Mouse (Mus musculus) left cerebral cortex, postnatal 14 days (tissue): ENCODE measurements at regions not wholly inside any gene's neighbourhood (a gene's known extent, or its start where the extent isn't known, plus 50 kb on each side); places are given as distances from the start of the nearest gene placed in this dataset.

ENCODE experiments used
- DNase-seq, 2 experiments: peaks; one replicate each; pipeline ENCODE4 v3.0.0; 2021 to 2022; ENCODE audit warnings: low spot score in 2 of 2, mixed read lengths in 1 of 2
- intact Hi-C: fragments of 180-260 bp; cut with DNase I; formaldehyde crosslinking; loops from one replicate; pipeline ENCODE4 v1.15.1; 2025

- intact Hi-C loops = no loop called here
- DNase-seq = no peak
Observed at GRCm38 (mm10) chr9:101570714-101571113, 290.9 kb upstream of the 9630041A04Rik start.

GRCm38 (mm10) chr9:101563196-101563595, 298.4 kb upstream of the 9630041A04Rik start:
- intact Hi-C loops = no loop called here
- no peak for DNase-seq

GRCm38 (mm10) chr9:101559366-101559765, 302.3 kb upstream of the 9630041A04Rik start:
- intact Hi-C loops = no loop called here

GRCm38 (mm10) chr9:101555011-101555673, 303.5 kb upstream of the Ppp2r3a start:
- no peak for DNase-seq
- intact Hi-C loops = no loop called here

More at GRCm38 (mm10) chr9:101559366-101559765, 302.3 kb upstream of the 9630041A04Rik start:
- no peak for DNase-seq

GRCm38 (mm10) chr9:101552789-101553188, 301.2 kb upstream of the Ppp2r3a start:
- no peak for DNase-seq
- intact Hi-C loops = no loop called here

- intact Hi-C loops = no loop called here
- DNase-seq = no peak
Observed at GRCm38 (mm10) chr9:101551256-101551655, 299.7 kb upstream of the Ppp2r3a start.

- intact Hi-C loops = no loop called here
- DNase-seq = peak in 1 of 2 experiments; percentile 12
Observed at GRCm38 (mm10) chr9:101546213-101546832, 294.7 kb upstream of the Ppp2r3a start.

GRCm38 (mm10) chr9:101518137-101518536, 266.5 kb upstream of the Ppp2r3a start:
- DNase-seq = no peak
- intact Hi-C loops = no loop called here

GRCm38 (mm10) chr9:101510807-101511206, 259.2 kb upstream of the Ppp2r3a start:
- no peak for DNase-seq
- intact Hi-C loops = no loop called here

- no peak for DNase-seq
- intact Hi-C loops = no loop called here
Observed at GRCm38 (mm10) chr9:101509196-101509595, 257.6 kb upstream of the Ppp2r3a start.

GRCm38 (mm10) chr9:101507023-101507690, 255.6 kb upstream of the Ppp2r3a start:
- intact Hi-C loops = no loop called here
- DNase-seq = no peak

- DNase-seq = peak; percentile 30
- intact Hi-C loops = no loop called here
Observed at GRCm38 (mm10) chr9:101501706-101502465, 250.3 kb upstream of the Ppp2r3a start.

GRCm38 (mm10) chr9:101501036-101501435, 249.4 kb upstream of the Ppp2r3a start:
- intact Hi-C loops = no loop called here
- DNase-seq = no peak

- no peak for DNase-seq
- intact Hi-C loops = no loop called here
Observed at GRCm38 (mm10) chr9:101498721-101499120, 247.1 kb upstream of the Ppp2r3a start.

- peak; percentile 14 to 16 for DNase-seq
- intact Hi-C loops = no loop called here
Observed at GRCm38 (mm10) chr9:101495768-101496167, 244.2 kb upstream of the Ppp2r3a start.

- intact Hi-C loops = no loop called here
- no peak for DNase-seq
Observed at GRCm38 (mm10) chr9:101489013-101489412, 237.4 kb upstream of the Ppp2r3a start.

GRCm38 (mm10) chr9:101476223-101476622, 224.6 kb upstream of the Ppp2r3a start:
- no peak for DNase-seq
- intact Hi-C loops = no loop called here

GRCm38 (mm10) chr9:101473074-101473461, 221.5 kb upstream of the Ppp2r3a start:
- intact Hi-C loops = no loop called here
- no peak for DNase-seq

GRCm38 (mm10) chr9:101472101-101473073, 220.8 kb upstream of the Ppp2r3a start:
- intact Hi-C loops = no loop called here
- peak; percentile 35 to 46 for DNase-seq
